Mouse (Mus musculus): ENCODE measurements around the gene Itprid2.

- no peak for TF ChIP-seq CTCF (conservative IDR thresholded peaks at IDR 0.05; ENCODE audit: insufficient read depth, insufficient read length, low read depth, low read length)
- TF ChIP-seq POLR2A (IDR thresholded peaks at IDR 0.05; ENCODE audit: low read depth, low read length) = no peak
These were observed 30.3 kb downstream of the Itprid2 start for GRCm38 (mm10) chr2:79665492-79665891.

Data from kidney, adult 2 months (tissue).